7 mouse cellular contexts compared by ENCODE assay signal in genomic region chr17:69156522-69157100, GRCm38 (mm10).
DNase-seq lines count a peak whose midpoint lies in the region; ATAC-seq lines count a peak whose summit lies in the region.

No protein-coding gene starts in this region.

- no peaks in the 10 kb centered on the region for H3K27me3 ChIP-seq in hindbrain, embryonic 15.5 days
- H3K27me3 ChIP-seq in limb, embryonic 11.5 days (ENCODE audit: control insufficient read depth, insufficient read depth, low read length), result no peaks in the 10 kb centered on the region
- H3K27me3 ChIP-seq in midbrain, embryonic 13.5 days, result no peaks in the 10 kb centered on the region

- H3K27ac ChIP-seq in hindbrain, embryonic 15.5 days (replicated peaks), result peak overlapping the region; percentile 81
- H3K27ac ChIP-seq in limb, embryonic 11.5 days (replicated peaks; ENCODE audit: low read depth, low read length), result peak overlapping the region; percentile 61; the same call in 1 of the 2 replicates
- H3K27ac ChIP-seq in midbrain, embryonic 13.5 days, result peak overlapping the region; percentile 67

- no peaks in the 10 kb centered on the region for H3K36me3 ChIP-seq in hindbrain, embryonic 15.5 days
- H3K36me3 ChIP-seq in limb, embryonic 11.5 days (ENCODE audit: control insufficient read depth, insufficient read depth, low read length), result no peaks in the 10 kb centered on the region
- H3K36me3 ChIP-seq in midbrain, embryonic 13.5 days, result no peaks in the 10 kb centered on the region

- peak; percentile 82 for ATAC-seq in hindbrain, embryonic 15.5 days (ENCODE audit: low FRiP score, low read depth)
- ATAC-seq in limb, embryonic 11.5 days (ENCODE audit: insufficient number of reproducible peaks, low FRiP score, low TSS enrichment, low read depth), result peak; percentile 69
- ATAC-seq in midbrain, embryonic 13.5 days, result peak; percentile 87

- WGBS in hindbrain, embryonic 15.5 days, result under 1% methylated on average over 58 of the region's 58 CpGs
- WGBS in limb, embryonic 11.5 days, result under 1% methylated on average over 36 of the region's 58 CpGs
- WGBS in midbrain, embryonic 13.5 days, result 0% methylated on average over 48 of the region's 58 CpGs

- no peaks in the 10 kb centered on the region for H3K9me3 ChIP-seq in hindbrain, embryonic 15.5 days
- H3K9me3 ChIP-seq in limb, embryonic 11.5 days (ENCODE audit: control insufficient read depth, low read length), result no peaks in the 10 kb centered on the region
- no peaks in the 10 kb centered on the region for H3K9me3 ChIP-seq in midbrain, embryonic 13.5 days

- H3K9ac ChIP-seq in hindbrain, embryonic 15.5 days, result peak overlapping the region; percentile 97
- H3K9ac ChIP-seq in limb, embryonic 11.5 days (ENCODE audit: low read length), result peak overlapping the region; percentile 92
- H3K9ac ChIP-seq in midbrain, embryonic 13.5 days (replicated peaks), result peak overlapping the region; percentile 94

- DNase-seq in adrenal gland, adult 2 months, result peak; percentile 60
- DNase-seq in cerebellum, postnatal 10 days, result peak; percentile 63 to 72
- peak; percentile 34 to 49 for DNase-seq in frontal cortex, postnatal 25 days (ENCODE audit: low spot score in 2 of 2)
- peak; percentile 77 for DNase-seq in limb, embryonic 11.5 days (ENCODE audit: low spot score)
- DNase-seq in testis, postnatal 10 days (ENCODE audit: low spot score), result peak; percentile 72

- peaks cover 9% of the 10 kb centered on the region; the same call in 1 of the 2 replicates for H3K4me1 ChIP-seq in hindbrain, embryonic 15.5 days (replicated peaks)
- H3K4me1 ChIP-seq in limb, embryonic 11.5 days (ENCODE audit: control insufficient read depth, insufficient read depth, low read length), result no peaks in the 10 kb centered on the region
- peaks cover 24% of the 10 kb centered on the region for H3K4me1 ChIP-seq in midbrain, embryonic 13.5 days (replicated peaks)

- H3K4me3 ChIP-seq in hindbrain, embryonic 15.5 days, result peak overlapping the region; percentile 97
- peak overlapping the region; percentile 87 for H3K4me3 ChIP-seq in limb, embryonic 11.5 days (ENCODE audit: low read depth, low read length)
- H3K4me3 ChIP-seq in midbrain, embryonic 13.5 days (replicated peaks), result peak overlapping the region; percentile 96

- H3K4me2 ChIP-seq in hindbrain, embryonic 15.5 days, result peak overlapping the region; percentile 92
- peak overlapping the region; percentile 59 for H3K4me2 ChIP-seq in limb, embryonic 11.5 days (ENCODE audit: low read depth, severe bottlenecking)
- peak overlapping the region; percentile 91 for H3K4me2 ChIP-seq in midbrain, embryonic 13.5 days (replicated peaks)

Comparison
In these comparisons a context has a peak if more than half of its experiments do, and no peak if none do; other contexts are left out.
1. Peak in every context shown above with its lines: DNase-seq, ATAC-seq, H3K4me3 ChIP-seq and H3K27ac ChIP-seq.